Mouse (Mus musculus) large intestine, adult 2 months (tissue): ENCODE measurements around the gene Gcc1. TPM values are rescaled to one million over a fixed set of nuclear protein-coding genes. Genes with fewer than 3 reads are reported as not detected.

Source experiments
- DNase-seq: peaks from one replicate; pipeline ENCODE4 v3.0.0-alpha.2; 2012; ENCODE audit warnings: low read depth, low spot score
- WGBS: fragments of 180-500 bp; shearing (Covaris S2); methylation state at CpG from one replicate; pipeline ENCODE4 v1.1.7; 2018; 5-methylcytosine and 5-hydroxymethylcytosine counted together
- polyA plus RNA-seq: library from polyadenylated mRNA; depleted of rRNA; stranded (reverse); fragments of >200 nt; gene quantifications from 2 replicates; pipeline ENCODE4 v1.2.3, GENCODE M21; 2012; rRNA removed

The Gcc1 gene
- 4.6 and 7.2 TPM in 2 replicates for polyA plus RNA-seq

DNA sequence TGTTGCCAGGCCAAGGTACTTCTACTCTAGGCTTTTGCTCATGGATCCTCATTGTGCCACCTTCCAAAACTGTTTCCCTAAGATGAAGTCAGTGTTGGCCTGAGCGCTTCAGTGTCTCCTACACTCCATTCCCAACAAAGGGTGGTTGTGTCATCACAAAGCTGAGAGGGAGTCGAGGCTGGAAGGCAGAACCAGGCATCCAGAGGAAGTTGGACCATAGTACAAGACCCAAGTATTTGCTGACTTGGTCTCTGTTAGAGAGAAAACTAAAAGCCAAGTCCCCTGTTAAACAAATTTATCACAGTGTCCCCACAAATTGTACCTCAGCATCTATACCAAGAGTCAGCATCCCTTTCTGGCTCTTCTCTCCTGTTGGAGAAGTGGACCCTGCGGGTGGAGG, at the start of gene Gcc1:
TSS of gene Gcc1 (minus strand) at position 101 of the 400 bp plus-strand sequence.
- 83% methylated on average over 3 of the region's 3 CpGs for WGBS
- no peak for DNase-seq

DNA sequence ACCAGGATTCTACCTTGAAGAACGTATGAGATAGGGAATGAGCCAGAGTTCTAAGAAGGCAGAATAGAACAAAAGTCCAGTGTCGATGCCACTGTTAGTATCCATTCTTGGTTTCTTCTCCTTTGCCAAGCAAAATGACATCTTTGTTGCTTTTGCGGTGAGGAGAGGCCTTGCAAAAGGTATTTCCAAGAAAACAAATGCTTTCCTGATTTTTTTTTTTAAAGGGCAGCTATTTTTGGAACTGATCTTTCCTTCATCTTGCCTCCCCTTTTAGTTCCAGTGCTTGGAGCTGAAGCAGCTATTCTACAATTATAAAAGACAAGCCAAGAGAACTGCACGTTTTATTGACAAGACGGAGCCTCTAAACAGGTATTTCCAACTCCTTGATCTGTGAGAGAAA, 46.6 kb upstream of the Gcc1 start, which contains the start of gene Snd1:
TSS of gene Snd1 (plus strand) at position 301 of the 400 bp plus-strand sequence.
- WGBS, result 83% methylated on average over 5 of the region's 5 CpGs
- DNase-seq, result no peak

DNA sequence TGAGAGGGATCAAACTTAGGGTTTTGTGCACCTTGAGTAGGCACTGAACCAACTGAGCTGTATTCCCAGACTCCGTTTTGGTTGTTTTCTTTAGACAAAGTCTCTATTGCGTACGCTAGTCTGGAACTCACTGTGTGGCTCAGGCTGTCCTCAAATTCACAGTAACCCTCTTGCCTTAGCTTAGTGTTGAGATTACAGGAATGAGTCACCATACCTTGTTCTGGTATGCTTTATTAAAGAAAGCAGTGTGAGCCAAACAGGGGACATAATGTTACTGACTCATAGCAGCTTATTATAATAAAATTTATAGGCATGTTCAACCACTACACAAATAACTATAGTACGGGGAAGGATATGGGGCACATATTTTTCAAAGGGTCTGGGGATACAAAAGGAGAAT, 46.0 kb upstream of the Gcc1 start:
- no peak for DNase-seq
- WGBS, result 73% methylated on average over 4 of the region's 4 CpGs

DNA sequence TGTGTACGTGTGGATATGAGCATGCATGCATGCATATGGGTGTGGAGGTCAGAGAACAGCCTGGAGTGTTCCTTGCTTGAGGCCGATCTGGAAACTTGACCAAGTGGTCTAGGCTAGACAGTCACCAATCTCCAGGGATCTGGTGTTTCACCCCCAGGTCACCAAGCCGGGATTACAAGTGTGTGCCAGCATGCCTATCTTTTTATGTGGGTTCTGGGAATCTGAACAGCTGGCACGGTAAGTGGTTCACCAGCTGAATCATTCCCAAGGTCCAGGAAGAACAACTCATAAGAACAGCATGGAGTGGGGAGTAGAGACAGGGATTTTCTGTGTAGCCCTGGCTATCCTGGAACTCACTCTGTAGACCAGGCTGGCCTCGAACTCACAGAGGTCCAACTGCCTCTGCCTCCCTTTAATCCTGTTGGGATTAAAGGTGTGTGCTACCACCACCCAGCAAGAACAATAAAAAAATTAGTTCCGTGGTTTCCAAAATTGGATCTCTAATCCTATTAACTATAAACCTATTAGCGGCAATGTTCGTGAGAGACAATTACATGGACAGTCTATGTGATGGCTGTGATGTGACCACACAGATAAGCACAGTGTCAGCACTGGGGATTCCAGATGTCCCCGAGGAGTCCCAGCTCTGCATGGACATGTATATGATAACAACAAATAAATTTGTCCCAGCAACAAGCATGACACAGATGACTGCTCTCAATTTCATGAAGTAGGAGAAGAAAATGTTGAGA, 43.3 kb upstream of the Gcc1 start:
- DNase-seq, result no peak
- WGBS, result 85% methylated on average over 9 of the region's 9 CpGs

DNA sequence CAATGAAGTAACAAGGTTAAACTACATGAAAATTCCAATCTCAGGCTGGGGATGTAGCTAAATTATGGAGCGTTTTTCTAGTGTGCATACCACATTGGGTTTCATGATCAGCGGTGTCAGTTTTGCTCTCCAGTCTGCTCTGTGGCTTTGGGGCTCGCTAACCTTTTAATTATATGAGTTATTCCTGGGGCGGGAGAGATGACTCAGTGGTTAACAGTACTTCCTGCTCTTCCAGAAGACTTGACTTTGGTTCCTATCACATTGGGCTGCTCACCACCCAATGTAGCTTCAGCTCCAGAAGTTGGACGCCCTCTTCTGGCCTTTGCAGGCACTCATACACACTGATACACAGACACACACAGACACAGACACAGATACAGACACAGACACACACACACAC, 42.4 kb upstream of the Gcc1 start:
- WGBS, result 67% methylated on average over 5 of the region's 5 CpGs
- no peak for DNase-seq

DNA sequence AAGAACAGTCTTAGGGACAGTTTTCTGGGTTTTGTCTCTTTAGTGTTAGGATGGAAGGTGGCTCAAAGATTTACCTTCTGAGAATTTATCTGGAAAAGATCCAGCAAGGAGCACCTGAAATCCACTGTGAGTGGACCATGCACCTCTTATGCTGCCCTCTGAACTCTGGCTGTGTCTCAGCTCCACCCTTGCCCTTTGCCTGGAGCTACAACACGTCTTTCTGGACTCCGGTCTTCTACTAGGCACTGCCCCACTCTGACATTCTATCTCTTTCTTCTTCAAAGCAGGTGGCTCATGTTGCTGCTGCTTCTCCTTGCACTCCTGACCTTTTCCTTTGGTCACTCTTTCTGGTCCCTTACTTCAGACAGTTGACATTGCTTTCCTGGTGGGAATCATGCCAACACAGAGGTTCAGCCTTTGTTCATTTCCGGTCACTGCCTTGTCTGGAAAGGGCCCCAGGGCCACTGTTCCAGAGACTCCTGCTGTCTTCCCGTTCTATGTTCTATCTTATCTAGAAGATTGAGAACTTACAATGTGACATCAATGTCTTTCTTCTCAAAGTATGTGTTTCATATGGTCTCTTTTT, 41.9 kb upstream of the Gcc1 start:
- DNase-seq, result no peak
- WGBS, result 41% methylated on average over 4 of the region's 4 CpGs

DNA sequence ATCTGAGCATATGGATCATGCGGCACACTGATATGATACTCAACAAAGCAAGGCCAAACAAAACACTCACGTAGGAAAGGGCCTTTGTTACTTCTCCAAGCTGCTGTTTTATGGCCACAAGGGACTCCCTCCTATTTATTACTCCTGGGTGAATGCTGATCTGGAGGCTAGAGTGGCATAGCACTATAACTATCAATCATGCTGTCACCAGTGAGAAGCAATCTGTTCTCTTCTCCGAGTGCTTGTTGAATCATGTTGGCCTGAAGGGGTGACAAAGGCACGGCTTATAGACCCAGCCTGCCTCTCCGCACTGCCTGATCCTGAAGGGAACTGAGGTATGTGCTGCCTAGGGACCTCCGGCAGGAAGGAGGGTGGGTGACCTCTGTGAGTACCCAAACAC, 36.4 kb upstream of the Gcc1 start:
- DNase-seq, result no peak
- WGBS, result 24% methylated on average over 6 of the region's 6 CpGs

DNA sequence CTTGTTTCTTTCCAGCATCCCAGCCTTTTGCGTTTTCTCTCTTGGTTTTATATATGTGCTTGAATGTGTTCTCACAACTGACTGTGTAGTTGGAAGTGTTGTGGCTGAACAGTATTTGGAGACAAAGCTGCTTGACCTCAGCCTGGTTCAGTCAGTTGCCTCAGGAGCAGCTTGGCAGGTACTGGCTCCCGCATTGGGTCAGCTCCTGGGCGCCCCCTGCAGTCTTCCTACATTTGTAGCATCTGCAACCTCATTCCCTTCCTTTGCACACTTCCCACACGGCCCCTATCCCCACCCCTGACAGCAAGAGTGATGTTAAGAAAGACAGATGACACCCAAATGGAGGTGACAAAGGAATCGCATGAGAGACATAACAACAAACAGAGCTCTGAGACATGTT, 32.3 kb upstream of the Gcc1 start:
- no peak for DNase-seq
- 9% methylated on average over 5 of the region's 5 CpGs for WGBS

DNA sequence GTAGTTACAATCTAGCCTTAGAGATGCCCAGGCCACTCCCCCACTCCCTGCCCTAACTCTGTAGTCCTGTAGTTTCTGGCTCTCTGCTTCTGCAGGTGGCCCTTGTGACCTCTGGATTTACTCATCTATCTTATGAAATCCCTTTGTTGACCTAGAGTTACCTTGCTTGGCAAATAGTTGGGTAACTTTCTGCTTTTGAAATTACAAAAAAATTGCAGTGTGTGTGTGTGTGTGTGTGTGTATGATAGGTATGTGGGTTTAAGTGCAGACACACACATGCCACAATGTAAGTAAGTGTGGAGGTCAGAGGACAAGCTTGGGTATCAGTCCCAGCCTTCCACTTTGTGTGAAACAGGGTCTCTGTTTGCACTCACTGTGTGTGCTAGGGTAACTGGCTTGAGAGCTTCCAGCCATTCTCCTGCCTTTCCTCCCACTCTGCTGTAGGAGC, 31.1 kb upstream of the Gcc1 start:
- DNase-seq, result no peak

DNA sequence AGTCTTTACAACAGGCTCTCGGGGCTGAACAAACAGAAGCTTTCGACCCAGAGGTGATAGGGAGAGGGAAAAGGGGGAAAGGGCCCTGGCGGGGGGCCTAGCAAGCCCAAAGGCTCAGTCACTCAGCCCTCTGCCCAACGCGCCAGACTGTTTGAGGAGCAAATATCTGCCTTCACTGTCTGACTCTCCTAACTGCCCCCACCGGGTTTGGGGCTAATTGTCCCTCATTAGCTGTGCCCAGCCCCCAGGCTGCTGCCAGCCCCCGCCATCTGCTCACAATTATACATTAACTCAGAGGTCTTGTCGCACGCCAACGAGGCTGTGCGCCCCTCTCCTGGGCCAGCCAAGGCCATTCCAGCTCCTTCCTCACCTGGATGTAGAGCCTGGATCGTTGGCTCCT, 22.8 kb upstream of the Gcc1 start:
- 2% methylated on average over 12 of the region's 12 CpGs for WGBS

DNA sequence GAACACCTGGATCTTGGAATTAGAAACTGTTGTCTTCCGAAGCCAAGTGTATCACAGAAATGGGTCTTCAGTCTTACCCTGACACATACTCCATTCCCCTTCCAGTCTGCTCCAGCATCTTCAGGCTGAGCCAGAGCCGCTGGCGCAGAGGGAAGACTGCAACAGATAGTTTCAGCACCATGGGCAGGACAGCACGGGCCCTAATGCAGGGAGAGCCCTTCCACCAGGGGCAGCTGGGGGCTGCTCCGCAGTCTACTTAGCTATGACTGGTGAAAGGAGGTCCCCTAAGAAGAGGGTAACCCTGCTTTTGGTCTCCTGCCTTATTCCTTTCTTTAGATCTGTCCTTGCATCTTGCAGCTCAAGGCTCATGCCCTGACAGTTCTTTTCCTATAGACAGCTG, 22.3 kb upstream of the Gcc1 start:
- WGBS, result 19% methylated on average over 5 of the region's 5 CpGs
- DNase-seq, result no peak

More for the DNA sequence above, 22.8 kb upstream of the Gcc1 start:
- DNase-seq, result no peak

DNA sequence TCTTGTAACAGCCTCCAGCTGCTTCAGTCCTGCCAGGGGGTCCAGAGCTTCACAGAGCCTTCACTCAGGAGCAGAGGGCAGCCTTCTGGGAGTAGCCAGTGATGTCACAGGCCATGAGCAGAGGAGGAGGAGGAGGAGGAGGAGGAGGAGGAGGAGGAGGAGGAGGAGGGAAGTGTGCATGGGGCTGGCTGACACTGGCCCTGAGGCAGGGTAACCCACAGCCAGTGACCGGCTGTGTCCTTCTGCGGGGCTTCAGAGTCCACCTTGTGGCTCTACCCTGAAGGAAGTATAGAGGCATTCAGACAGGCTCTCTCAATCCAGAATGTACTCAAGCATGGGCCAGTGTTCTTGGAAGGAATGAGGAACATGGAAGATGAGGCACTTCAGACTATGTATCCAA, 21.1 kb upstream of the Gcc1 start, which contains the start of gene Pax4:
TSS of gene Pax4 (minus strand) at position 101 of the 400 bp plus-strand sequence.
- no peak for DNase-seq
- WGBS, result 76% methylated on average over 2 of the region's 2 CpGs

DNA sequence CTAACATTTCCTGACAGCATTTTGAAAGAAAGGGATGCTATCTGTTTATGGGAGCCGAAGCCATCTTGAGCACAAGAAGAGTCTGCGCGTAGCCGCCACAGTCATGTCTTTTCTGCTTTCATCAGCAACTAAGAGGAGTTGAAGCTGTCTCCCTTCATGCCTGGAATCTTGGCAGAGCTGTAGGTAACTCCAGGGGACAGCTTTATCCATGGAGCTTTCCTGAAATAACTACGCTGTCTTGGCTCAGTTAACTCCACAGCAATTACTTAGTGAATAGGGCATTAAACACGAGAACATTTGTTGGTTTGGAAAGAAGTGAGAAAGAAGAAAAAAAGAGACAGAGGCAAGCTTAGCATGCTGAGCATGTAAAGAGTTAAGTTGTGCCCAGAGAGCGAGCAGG, 19.7 kb upstream of the Gcc1 start:
- 78% methylated on average over 7 of the region's 7 CpGs for WGBS
- DNase-seq, result no peak

DNA sequence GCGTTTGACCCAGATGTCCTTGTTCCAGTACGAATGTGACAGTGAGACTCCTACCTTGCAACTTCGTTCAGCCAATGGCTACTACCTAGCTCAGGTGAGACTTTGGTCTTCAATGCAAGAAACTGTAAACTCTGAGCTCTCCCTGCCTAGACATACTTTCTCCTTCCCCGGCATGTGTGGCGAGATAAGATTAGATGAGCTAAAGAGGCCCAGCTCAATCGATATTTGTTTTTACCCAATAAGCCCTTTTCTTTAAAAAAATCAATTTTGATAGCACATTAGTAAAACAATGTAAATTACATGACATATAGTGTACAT, 3.3 kb upstream of the Gcc1 start:
- DNase-seq, result no peak
- WGBS, result 64% methylated on average over 6 of the region's 6 CpGs

DNA sequence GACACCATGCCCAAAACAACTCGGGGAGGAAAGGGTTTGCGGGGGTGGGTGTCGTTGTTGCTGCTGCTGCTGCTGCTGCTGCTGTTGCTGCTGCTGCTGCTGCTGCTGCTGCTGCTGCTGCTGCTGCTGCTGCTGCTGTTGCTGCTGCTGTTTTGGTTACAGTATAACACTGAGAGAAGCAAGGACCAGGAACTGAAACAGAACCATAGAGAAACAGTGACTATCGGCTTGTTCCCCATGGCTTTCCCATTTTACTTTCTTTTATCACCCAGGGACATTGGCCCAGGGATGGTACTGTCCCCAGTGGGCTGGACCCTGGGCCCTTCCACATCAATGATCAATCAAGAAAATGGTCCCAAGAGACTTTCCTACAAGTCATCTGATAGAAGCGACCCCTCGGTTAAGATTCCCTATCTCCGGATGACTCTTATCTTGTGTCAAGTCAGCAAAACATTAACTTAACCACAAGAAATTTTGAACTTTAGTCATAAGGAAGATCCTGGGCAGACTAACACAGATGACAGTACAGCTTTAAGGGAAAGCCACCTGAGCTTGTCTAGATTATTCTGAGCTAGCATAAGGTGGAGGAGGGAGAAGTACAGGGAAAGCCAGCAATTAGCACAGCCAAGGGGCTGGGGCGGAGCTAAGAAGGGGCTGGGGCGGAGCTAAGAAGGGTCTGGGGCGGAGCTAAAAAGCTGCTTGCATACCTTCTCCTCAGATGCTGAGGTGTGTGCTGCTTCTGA, 2.8 kb upstream of the Gcc1 start:
- DNase-seq, result no peak

DNA sequence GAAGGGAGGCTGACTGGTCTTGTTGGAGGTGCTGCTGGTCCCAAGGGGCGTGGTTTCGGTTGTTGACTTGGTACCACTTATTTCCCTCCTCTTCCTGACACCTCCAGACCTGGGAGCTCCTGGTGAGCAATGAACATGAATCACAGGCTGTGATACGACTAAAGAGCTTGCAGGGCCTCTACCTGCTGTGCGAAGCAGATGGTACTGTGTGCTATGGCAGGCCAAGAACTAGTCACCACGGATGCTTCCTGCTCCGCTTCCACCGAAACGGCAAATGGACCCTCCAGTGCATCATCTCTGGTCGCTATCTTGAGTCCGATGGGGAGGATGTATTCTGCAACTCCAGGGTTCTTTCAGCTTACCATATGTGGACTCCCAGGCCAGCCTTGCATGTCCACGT, 1.7 kb upstream of the Gcc1 start:
- WGBS, result 88% methylated on average over 11 of the region's 11 CpGs
- no peak for DNase-seq

More for the DNA sequence above, 2.8 kb upstream of the Gcc1 start:
- WGBS, result 67% methylated on average over 10 of the region's 10 CpGs

DNA sequence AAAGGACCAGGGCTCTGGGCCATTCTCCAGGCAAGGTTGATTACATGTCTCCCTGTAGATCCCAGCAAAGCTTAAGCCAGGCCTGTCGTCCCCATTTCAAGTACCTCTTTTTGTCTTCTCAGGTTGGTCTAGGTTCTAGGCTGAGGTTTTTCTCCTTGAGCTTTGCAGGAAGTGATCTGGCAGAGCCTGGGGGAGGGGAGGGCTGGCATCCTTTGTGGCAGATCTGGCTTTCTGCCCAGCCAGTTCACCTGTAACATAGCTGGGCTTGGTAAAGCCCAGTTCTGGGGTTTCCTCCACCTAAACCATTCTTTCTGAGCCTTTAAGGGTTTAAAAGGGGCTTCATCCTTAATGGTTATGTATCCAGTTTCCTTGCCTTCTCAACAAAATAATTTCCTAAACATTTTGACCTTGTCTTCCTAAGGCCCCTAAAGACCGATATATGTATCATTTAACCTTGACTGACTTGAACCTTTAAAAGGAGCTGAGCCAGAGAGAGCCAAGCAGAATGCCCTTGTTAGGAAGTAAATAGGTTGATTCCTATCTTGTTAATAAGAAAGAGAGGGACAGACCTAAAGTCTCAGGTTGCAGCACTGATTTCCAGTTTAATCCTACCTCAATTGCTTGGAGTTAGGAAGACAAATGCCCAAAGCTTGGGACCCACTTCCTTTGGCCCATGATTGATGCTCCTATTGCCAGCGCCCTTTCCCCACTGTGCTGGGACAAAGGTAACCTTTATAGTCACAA, 922 bp downstream of the Gcc1 start, which contains the start of gene Fscn3:
TSS of gene Fscn3 (plus strand) at position 694 of the 744 bp plus-strand sequence.
- WGBS, result 76% methylated on average over 3 of the region's 3 CpGs
- no peak for DNase-seq

DNA sequence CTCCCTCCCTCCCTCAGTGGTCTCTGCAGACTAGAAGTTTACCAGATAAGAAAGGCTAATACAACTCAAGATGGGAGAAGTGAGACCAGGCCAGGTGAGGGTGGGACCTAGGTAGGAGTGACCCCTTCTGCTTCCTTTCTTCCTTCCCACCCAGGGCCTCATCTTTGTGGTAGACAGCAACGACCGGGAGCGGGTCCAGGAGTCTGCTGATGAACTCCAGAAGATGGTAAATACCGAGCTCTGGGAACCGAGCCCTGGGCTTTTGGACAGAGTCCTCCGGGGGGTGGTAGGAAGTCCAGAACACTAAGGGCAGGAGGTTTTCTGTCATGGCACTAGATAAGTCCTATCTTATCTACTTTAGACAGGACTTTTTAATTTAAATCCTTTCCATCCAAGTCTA, 3.2 kb downstream of the Gcc1 start:
- DNase-seq, result no peak
- WGBS, result 72% methylated on average over 6 of the region's 6 CpGs

DNA sequence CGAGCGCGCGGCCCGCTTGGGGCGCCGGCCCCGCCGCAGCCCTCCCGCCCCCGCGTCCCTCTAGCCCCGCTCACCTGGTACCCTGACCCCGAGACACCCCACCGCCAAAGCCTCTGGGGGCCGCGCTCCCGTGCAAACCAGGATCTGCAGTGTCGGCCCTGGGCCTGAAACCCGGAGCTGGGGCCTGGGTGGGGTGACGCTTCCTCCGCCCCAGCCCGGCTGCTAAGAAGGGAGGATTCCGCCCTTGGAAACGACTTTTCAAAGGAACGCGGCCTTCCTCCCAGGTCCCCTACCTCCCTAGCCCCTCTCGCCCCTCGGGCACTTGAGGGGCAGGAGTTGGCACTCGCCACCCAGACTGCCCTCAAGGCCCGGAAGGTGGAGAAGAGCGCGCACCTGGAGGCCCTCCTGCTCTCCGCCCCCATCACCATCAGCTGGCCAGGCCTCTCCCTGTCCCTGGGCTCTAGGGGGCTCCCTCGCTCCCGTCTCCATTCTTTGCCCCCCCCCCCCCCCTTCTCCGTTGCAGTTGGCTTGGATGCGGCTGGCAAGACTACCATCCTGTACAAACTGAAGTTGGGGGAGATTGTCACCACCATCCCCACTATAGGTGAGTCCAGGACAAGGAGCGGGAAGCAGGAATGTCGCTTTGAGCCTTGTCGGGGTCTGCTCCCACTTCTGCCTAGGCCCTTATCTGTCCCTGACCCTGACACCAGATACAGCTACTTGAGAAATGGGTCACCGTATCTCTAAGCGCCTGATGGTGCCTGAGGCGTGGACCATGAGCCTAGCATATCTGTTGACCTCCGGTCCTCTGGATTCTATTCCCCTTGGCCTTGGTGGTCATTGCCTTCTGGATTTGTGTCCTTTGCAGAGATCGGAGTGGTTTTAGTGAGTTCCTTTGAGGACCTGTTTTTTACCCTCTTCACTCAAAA, 4.2 kb downstream of the Gcc1 start:
- 10% methylated on average over 46 of the region's 46 CpGs for WGBS
- no peak for DNase-seq
